Mouse (Mus musculus) lung, postnatal 0 days (tissue): Measurements from ENCODE around the gene Rassf3. TPM values are rescaled to one million over a fixed set of nuclear protein-coding genes. Genes with fewer than 3 reads are reported as not detected.

ENCODE experiments used
- ATAC-seq: fragments of 200-750 bp; cut with Nextera tagmentation; 2 replicates; pipeline ENCODE4 v1.8.0; 2017; ENCODE audit warnings: moderate library complexity
- DNase-seq: peaks from one replicate; pipeline ENCODE4 v3.0.0-alpha.2; 2016; ENCODE audit warnings: low spot score
- H3K27ac ChIP-seq: fragments of 300-500 bp; sonication (generic); 2 replicates; pipeline ENCODE4 v1.5.1; 2014; ENCODE audit warnings: antibody characterized with exemption, mild to moderate bottlenecking, low read length, mixed read lengths
- H3K27me3 ChIP-seq: fragments of 300-500 bp; sonication (generic); replicated peaks from 2 replicates; pipeline ENCODE4 v1.6.1; 2014; ENCODE audit warnings: low read length, mixed read lengths; ENCODE audit not compliant: insufficient read depth
- H3K36me3 ChIP-seq: fragments of 300-500 bp; sonication (generic); 2 replicates; pipeline ENCODE4 v1.6.1; 2014; ENCODE audit warnings: low read length, mixed read lengths; ENCODE audit not compliant: insufficient read depth
- H3K4me1 ChIP-seq: fragments of 300-500 bp; sonication (generic); 2 replicates; pipeline ENCODE4 v1.6.1; 2014; ENCODE audit warnings: antibody characterized with exemption, low read depth, low read length, mixed read lengths; ENCODE audit not compliant: insufficient read depth
- H3K4me2 ChIP-seq: fragments of 300-500 bp; sonication (generic); replicated peaks from 2 replicates; pipeline ENCODE4 v1.6.1; 2014; ENCODE audit warnings: low read depth, mild to moderate bottlenecking, low read length, moderate library complexity, mixed read lengths
- H3K4me3 ChIP-seq: fragments of 300-500 bp; sonication (generic); 2 replicates; pipeline ENCODE4 v1.5.1; 2014; ENCODE audit warnings: low read depth, low read length
- H3K9ac ChIP-seq: fragments of 300-500 bp; sonication (generic); replicated peaks from 2 replicates; pipeline ENCODE4 v1.6.1; 2014; ENCODE audit warnings: low read depth, mild to moderate bottlenecking
- H3K9me3 ChIP-seq: fragments of 300-500 bp; sonication (generic); 2 replicates; pipeline ENCODE4 v1.6.1; 2016; ENCODE audit warnings: low read length, mixed read lengths
- CTCF ChIP-seq: IDR thresholded peaks from 2 replicates; pipeline ENCODE4 v1.5.1; 2016; ENCODE audit warnings: antibody characterized with exemption, mild to moderate bottlenecking
- EP300 ChIP-seq: IDR thresholded peaks from 2 replicates; pipeline ENCODE4 v1.6.1; 2016; ENCODE audit warnings: antibody characterized with exemption, mild to moderate bottlenecking, control low read depth
- WGBS: fragments of 180-500 bp; shearing (Covaris S2); extraction: QIAGEN DNeasy Blood & Tissue Kit; methylation state at CpG from one replicate; pipeline ENCODE4 v1.1.7; 2014; 5-methylcytosine and 5-hydroxymethylcytosine counted together
- polyA plus RNA-seq: library from polyadenylated mRNA; unstranded; fragments of >200 nt; fragmentation: Nextera tagmentation; extraction: Ambion mirVana; gene quantifications from 2 replicates; pipeline ENCODE4 v1.2.1, GENCODE M21; 2015

Gene Rassf3
- polyA plus RNA-seq, 1 experiment from 2014 or later, result 22.9 TPM

- ATAC-seq (peak; percentile 80), DNase-seq (peak; percentile 39)
- no peaks in the 10 kb centered on the region for H3K27me3 ChIP-seq
- no peak overlapping the region for H3K4me3 ChIP-seq
- H3K9ac ChIP-seq, result no peak overlapping the region
- no peak overlapping the region for H3K4me2 ChIP-seq
- 68% methylated on average over 7 of the region's 7 CpGs for WGBS
- H3K36me3 ChIP-seq, result no peaks in the 10 kb centered on the region
- no peak for TF ChIP-seq EP300
- no peak for TF ChIP-seq CTCF
- H3K27ac ChIP-seq, result no peak overlapping the region
- no peaks in the 10 kb centered on the region for H3K9me3 ChIP-seq
- no peaks in the 10 kb centered on the region for H3K4me1 ChIP-seq
Observed at GRCm38 (mm10) chr10:121401005-121401404, 75.1 kb downstream of the Rassf3 start.

- H3K27ac ChIP-seq, result no peak overlapping the region
- 76% methylated on average over 7 of the region's 7 CpGs for WGBS
Observed at GRCm38 (mm10) chr10:121398599-121398998, 77.5 kb downstream of the Rassf3 start.

GRCm38 (mm10) chr10:121395542-121396176 is 80.5 kb downstream of the Rassf3 start:
- Histone ChIP-seq H3K36me3 (peaks cover 25% of the 10 kb centered on the region), H3K4me3 (no peak overlapping the region), H3K27ac (no peak overlapping the region), H3K9me3 (no peaks in the 10 kb centered on the region), H3K4me2 (no peak overlapping the region), H3K9ac (no peak overlapping the region), H3K4me1 (no peaks in the 10 kb centered on the region), H3K27me3 (no peaks in the 10 kb centered on the region)
- ATAC-seq, result peak; percentile 54
- WGBS, result 67% methylated on average over 20 of the region's 20 CpGs
- DNase-seq, result peak; percentile 64
- TF ChIP-seq CTCF (peak; percentile 2; the same call in 1 of the 2 replicates), EP300 (no peak)

More at GRCm38 (mm10) chr10:121398599-121398998, 77.5 kb downstream of the Rassf3 start:
- ATAC-seq (no peak), DNase-seq (no peak)
- TF ChIP-seq CTCF (no peak), EP300 (no peak)
- Histone ChIP-seq H3K9me3 (no peaks in the 10 kb centered on the region), H3K36me3 (no peaks in the 10 kb centered on the region), H3K27me3 (no peaks in the 10 kb centered on the region), H3K4me3 (no peak overlapping the region), H3K4me2 (no peak overlapping the region), H3K4me1 (no peaks in the 10 kb centered on the region), H3K9ac (no peak overlapping the region)

GRCm38 (mm10) chr10:121394789-121395325 is 81.3 kb downstream of the Rassf3 start:
- DNase-seq (peak; percentile 53), ATAC-seq (no peak)
- Histone ChIP-seq H3K36me3 (peaks cover 30% of the 10 kb centered on the region), H3K9me3 (no peaks in the 10 kb centered on the region), H3K4me2 (no peak overlapping the region), H3K27ac (no peak overlapping the region), H3K27me3 (no peaks in the 10 kb centered on the region), H3K9ac (no peak overlapping the region), H3K4me3 (no peak overlapping the region), H3K4me1 (no peaks in the 10 kb centered on the region)
- no peak for TF ChIP-seq EP300
- TF ChIP-seq CTCF, result no peak
- WGBS, result 46% methylated on average over 18 of the region's 18 CpGs

GRCm38 (mm10) chr10:121394270-121394669 is 81.9 kb downstream of the Rassf3 start:
- Histone ChIP-seq H3K36me3 (peaks cover 31% of the 10 kb centered on the region), H3K9ac (no peak overlapping the region), H3K4me1 (no peaks in the 10 kb centered on the region), H3K27ac (no peak overlapping the region), H3K4me3 (no peak overlapping the region), H3K4me2 (no peak overlapping the region), H3K27me3 (no peaks in the 10 kb centered on the region), H3K9me3 (no peaks in the 10 kb centered on the region)
- TF ChIP-seq CTCF, result no peak
- TF ChIP-seq EP300, result no peak
- WGBS, result 47% methylated on average over 6 of the region's 6 CpGs
- DNase-seq (no peak), ATAC-seq (no peak)

GRCm38 (mm10) chr10:121391901-121392300 is 84.2 kb downstream of the Rassf3 start:
- TF ChIP-seq EP300, result no peak
- TF ChIP-seq CTCF, result no peak
- no peaks in the 10 kb centered on the region for H3K27me3 ChIP-seq
- no peak overlapping the region for H3K4me3 ChIP-seq
- peaks cover 33% of the 10 kb centered on the region for H3K36me3 ChIP-seq
- H3K27ac ChIP-seq, result no peak overlapping the region
- no peak overlapping the region for H3K4me2 ChIP-seq
- H3K4me1 ChIP-seq, result no peaks in the 10 kb centered on the region
- WGBS, result 97% methylated on average over 8 of the region's 8 CpGs
- no peak overlapping the region for H3K9ac ChIP-seq
- no peak for DNase-seq
- H3K9me3 ChIP-seq, result no peaks in the 10 kb centered on the region
- ATAC-seq, result no peak
